Mouse (Mus musculus) splenic B cell, adult 2 months (primary cell): ENCODE measurements at regions not wholly inside any gene's neighbourhood (a gene's known extent, or its start where the extent isn't known, plus 50 kb on each side); places are given as distances from the start of the nearest gene placed in this dataset.

Experiments used
- DNase-seq: peaks from one replicate; pipeline ENCODE4 v3.0.0-alpha.2; 2011; ENCODE audit warnings: low read depth, low spot score
- H3K27me3 ChIP-seq: 2 replicates; pipeline ENCODE4 v1.6.1; 2012; ENCODE audit warnings: mild to moderate bottlenecking, low read length, moderate library complexity, mixed read lengths; ENCODE audit not compliant: control insufficient read depth, poor library complexity, insufficient read depth, severe bottlenecking
- H3K36me3 ChIP-seq: 2 replicates; pipeline ENCODE4 v1.6.1; 2012; ENCODE audit warnings: mild to moderate bottlenecking, low read length, moderate library complexity, mixed read lengths; ENCODE audit not compliant: control insufficient read depth, poor library complexity, insufficient read depth, severe bottlenecking

- no peaks in the 10 kb centered on the region for H3K27me3 ChIP-seq
- no peaks in the 10 kb centered on the region for H3K36me3 ChIP-seq
- no peak for DNase-seq
Observed at GRCm38 (mm10) chr13:28823311-28823880, 130.1 kb downstream of the Sox4 start.

DNA sequence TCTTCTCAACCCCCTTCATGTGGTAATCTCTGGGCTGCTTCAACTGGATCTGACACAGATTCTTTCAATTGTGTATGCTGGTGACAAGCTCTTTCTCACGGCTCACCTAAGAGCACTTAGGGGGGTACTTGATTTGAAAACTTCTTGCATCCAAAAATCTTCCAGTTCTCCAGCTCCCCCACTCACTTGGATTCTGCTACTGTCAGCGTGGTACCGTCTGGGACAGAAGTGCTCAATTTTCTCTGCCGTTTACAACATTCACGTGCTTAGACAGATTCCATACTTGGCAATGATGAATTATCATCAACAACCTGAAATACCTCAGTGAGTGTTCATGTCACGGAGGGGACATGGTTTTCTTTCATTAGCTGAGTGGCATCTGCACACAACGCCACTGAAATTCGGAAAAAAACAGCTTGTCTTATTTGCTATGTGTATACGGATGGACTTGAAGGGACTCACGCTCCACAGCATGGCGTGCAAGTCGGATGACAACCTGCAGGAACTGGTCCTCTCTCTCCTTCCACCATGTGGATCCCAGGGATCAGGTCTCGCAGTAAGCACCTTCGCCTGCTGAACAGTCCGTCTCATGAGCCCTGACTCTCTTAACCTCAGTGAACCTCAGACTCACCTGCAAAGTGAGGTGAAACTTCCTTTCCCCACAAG is 132.5 kb downstream of the Sox4 start:
- no peaks in the 10 kb centered on the region for H3K36me3 ChIP-seq
- no peaks in the 10 kb centered on the region for H3K27me3 ChIP-seq
- no peak for DNase-seq

DNA sequence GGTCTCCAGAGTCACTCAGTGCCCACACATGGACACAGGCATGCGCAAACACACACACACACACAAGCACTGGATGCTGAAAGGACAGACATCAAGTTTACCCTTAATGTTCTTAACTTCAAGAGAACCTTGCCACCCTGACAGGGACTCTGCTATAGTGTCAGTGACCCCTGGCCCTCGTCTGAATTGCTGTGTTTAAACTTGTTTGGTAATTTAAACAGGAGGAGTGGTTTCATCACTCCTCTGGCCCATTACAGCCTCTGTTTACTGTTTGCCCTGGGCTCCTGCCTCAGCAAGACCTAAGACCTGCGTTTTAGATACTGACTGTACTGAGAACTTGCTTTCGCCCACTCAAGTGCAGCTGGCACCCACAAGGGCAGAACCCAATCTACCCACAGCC is 139.4 kb downstream of the Sox4 start:
- no peaks in the 10 kb centered on the region for H3K27me3 ChIP-seq
- H3K36me3 ChIP-seq = no peaks in the 10 kb centered on the region
- DNase-seq = no peak

- no peak for DNase-seq
- Histone ChIP-seq H3K36me3 (no peaks in the 10 kb centered on the region), H3K27me3 (no peaks in the 10 kb centered on the region)
Observed at GRCm38 (mm10) chr13:28811667-28812575, 141.6 kb downstream of the Sox4 start.

DNA sequence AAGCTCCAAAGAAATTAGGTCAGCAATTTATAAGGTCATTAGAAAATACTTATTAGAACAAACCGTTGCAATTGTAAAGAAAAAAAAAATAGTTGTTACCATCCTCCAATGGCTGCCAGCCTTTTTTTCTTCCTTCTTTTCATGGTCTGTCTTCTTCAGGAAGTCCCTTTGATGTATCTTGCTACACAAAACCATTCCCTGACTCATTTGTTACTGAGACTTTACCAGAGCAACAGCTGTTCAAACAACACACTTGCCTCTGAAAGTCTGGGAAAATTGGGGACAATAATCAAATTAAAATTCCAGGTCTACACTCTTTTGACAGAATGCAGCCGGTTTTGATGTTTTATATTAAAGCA is 142.5 kb downstream of the Sox4 start:
- no peaks in the 10 kb centered on the region for H3K27me3 ChIP-seq
- H3K36me3 ChIP-seq = no peaks in the 10 kb centered on the region
- DNase-seq = no peak

- H3K27me3 ChIP-seq = no peaks in the 10 kb centered on the region
- DNase-seq = no peak
- H3K36me3 ChIP-seq = no peaks in the 10 kb centered on the region
Observed at GRCm38 (mm10) chr13:28810326-28811080, 143.0 kb downstream of the Sox4 start.

DNA sequence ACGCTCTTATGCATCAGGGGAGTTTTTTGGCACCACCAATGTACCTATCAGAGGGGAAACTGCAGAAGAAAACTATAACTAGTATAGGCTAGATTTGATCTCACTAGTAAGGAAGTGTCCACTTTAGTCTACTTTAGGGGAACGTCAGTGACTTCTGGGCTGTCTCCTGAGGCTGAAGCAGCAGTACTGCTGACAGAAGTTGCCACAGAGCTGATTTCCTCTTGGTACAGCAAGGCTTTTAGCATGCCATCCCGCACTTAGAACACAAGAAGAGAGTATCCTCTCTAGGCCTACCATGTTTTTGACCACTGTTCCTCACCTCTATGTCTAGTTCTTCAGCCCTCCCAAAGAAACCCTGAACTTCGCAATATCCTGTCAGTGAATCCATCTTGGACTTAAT is 148.2 kb downstream of the Sox4 start:
- H3K36me3 ChIP-seq = no peaks in the 10 kb centered on the region
- no peak for DNase-seq
- no peaks in the 10 kb centered on the region for H3K27me3 ChIP-seq

DNA sequence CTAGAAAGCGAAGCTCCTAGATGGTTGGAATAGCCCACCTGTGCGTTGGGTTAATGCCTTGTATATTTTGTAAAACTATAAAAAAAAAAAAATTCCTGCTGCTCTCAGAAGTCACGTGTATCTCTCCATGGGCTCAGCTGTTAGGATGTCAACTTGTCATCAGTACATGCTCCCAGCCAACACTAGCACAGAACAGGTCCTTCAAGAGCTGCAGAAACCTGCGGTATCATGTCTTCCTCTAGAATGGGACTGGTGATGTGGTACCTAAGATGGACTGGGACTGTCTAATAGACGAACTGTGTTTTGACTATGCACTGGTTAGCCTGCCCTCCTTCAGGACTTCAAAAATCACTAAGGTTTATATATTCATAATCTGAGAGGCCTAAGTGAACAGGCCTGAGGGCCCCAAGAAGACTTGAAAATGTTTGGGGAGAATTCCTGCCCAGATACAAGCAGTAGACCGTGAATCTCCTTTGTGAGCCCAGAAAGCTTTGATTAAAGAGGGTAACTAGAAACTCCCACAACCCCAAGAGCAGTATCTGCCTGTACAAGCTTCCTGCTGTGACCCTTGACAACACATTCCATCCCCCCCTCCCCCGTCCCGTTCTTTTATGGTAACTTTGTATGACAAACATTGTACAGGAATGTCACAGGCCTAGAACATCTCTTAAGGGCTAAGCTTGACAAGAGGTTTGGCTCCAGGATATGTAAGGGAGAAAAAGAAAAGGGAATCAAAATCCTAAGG is 152.1 kb downstream of the Sox4 start:
- DNase-seq = no peak
- H3K36me3 ChIP-seq = no peaks in the 10 kb centered on the region
- H3K27me3 ChIP-seq = no peaks in the 10 kb centered on the region

DNA sequence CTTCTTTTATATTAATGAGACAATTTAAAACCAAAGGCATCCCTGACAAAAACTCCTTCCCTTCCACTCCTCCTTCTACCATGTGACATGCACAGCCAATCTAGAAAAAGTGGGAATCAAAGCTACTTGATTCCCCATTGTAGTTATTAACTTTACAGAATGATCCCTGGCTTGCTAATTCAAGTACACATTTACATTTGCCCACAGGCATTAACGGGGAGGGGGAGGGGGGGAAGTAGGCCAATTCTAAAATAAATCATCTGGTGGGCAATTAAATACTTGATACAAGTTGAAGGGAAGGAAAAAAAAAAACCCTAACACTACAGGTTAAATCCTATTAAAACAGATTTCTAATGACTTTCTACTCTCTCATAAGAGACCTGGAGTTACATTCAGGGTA is 152.8 kb downstream of the Sox4 start:
- no peak for DNase-seq
- H3K27me3 ChIP-seq = no peaks in the 10 kb centered on the region
- no peaks in the 10 kb centered on the region for H3K36me3 ChIP-seq

GRCm38 (mm10) chr13:28799474-28799873 is 154.0 kb downstream of the Sox4 start:
- no peaks in the 10 kb centered on the region for H3K36me3 ChIP-seq
- no peak for DNase-seq
- H3K27me3 ChIP-seq = no peaks in the 10 kb centered on the region

GRCm38 (mm10) chr13:28797617-28798475 is 155.7 kb downstream of the Sox4 start:
- H3K27me3 ChIP-seq = no peaks in the 10 kb centered on the region
- no peaks in the 10 kb centered on the region for H3K36me3 ChIP-seq
- no peak for DNase-seq

DNA sequence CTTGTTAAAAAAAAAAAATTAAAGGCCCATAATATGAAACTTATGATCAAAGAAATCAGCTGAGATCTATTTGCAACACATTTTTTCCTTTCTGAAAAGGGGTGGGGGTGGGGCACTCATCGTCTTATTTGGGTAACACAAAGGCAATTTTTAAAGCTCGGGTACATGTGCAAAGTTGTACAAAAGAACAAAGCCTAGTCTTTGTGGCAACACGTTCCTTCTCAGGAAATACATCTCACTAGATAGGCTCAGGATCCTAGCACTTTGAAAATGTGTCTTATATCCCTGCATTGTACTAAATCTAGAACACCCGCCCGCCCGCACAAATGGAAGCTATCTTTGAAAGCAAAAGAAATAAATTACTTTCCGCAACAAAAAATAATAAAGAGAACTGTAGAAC is 158.2 kb downstream of the Sox4 start:
- no peak for DNase-seq
- Histone ChIP-seq H3K36me3 (no peaks in the 10 kb centered on the region), H3K27me3 (no peaks in the 10 kb centered on the region)

- DNase-seq = no peak
- no peaks in the 10 kb centered on the region for H3K27me3 ChIP-seq
- H3K36me3 ChIP-seq = no peaks in the 10 kb centered on the region
Observed at GRCm38 (mm10) chr13:28794547-28794946, 159.0 kb downstream of the Sox4 start.
